Mouse (Mus musculus) MEL (cell line): ENCODE data around the gene Mthfs. TPM values are rescaled to one million over a fixed set of nuclear protein-coding genes. Genes with fewer than 3 reads are reported as not detected.
"Not testable (repeated sequence)": the region's sequence is repeated elsewhere in the genome, so short reads cannot be mapped to it uniquely, and the experiment has no call there.

Experiments used
- DNase-seq: peaks from one replicate; pipeline ENCODE4 v3.0.0; 2011; ENCODE audit warnings: low read depth, low spot score
- H3K27ac ChIP-seq: 2 replicates; pipeline ENCODE4 v1.5.1; 2012; ENCODE audit warnings: low read depth, mild to moderate bottlenecking, control low read depth, low read length, moderate library complexity; ENCODE audit not compliant: control insufficient read depth
- H3K27me3 ChIP-seq, 2 experiments: fragments of 150-350 bp in 1 of 2; sonication (generic) in 1 of 2; 2 replicates each; pipeline ENCODE4 v1.6.1; 2012; ENCODE audit warnings: low read length in 2 of 2, mild to moderate bottlenecking in 2 of 2, improper control_type of control experiment in 1 of 2, moderate library complexity in 1 of 2; ENCODE audit not compliant: insufficient read depth in 2 of 2, control insufficient read depth in 1 of 2
- H3K36me3 ChIP-seq, 2 experiments: 2 replicates each; pipeline ENCODE4 v1.6.1; 2012 to 2014; ENCODE audit warnings: low read length in 2 of 2, improper control_type of control experiment in 1 of 2, inconsistent platforms in 1 of 2, mild to moderate bottlenecking in 1 of 2; ENCODE audit not compliant: insufficient read depth in 2 of 2, control insufficient read depth in 1 of 2
- H3K4me1 ChIP-seq, 2 experiments: fragments of 150-350 bp in 1 of 2; sonication (generic) in 1 of 2; 2 replicates each; pipeline ENCODE4 v1.6.1; 2012; ENCODE audit warnings: low read length in 2 of 2, improper control_type of control experiment in 1 of 2, mild to moderate bottlenecking in 1 of 2; ENCODE audit not compliant: insufficient read depth in 2 of 2, control insufficient read depth in 1 of 2
- H3K4me3 ChIP-seq, 2 experiments: fragments of 150-350 bp in 1 of 2; sonication (generic) in 1 of 2; 2 replicates each; pipeline ENCODE4 v1.5.1; 2012; ENCODE audit warnings: low read depth in 2 of 2, low read length in 2 of 2, mild to moderate bottlenecking in 2 of 2, moderate library complexity in 2 of 2, control low read depth in 1 of 2, improper control_type of control experiment in 1 of 2; ENCODE audit not compliant: control insufficient read depth in 1 of 2, insufficient read depth in 1 of 2
- H3K79me2 ChIP-seq: 2 replicates; pipeline ENCODE4 v1.6.1; 2012; ENCODE audit warnings: mild to moderate bottlenecking, low read length, moderate library complexity; ENCODE audit not compliant: control insufficient read depth, poor library complexity, insufficient read depth
- H3K9ac ChIP-seq: 2 replicates; pipeline ENCODE4 v1.6.1; 2012; ENCODE audit warnings: low read depth, mild to moderate bottlenecking, control low read depth, low read length, moderate library complexity; ENCODE audit not compliant: control insufficient read depth, poor library complexity, severe bottlenecking
- H3K9me3 ChIP-seq: fragments of 150-350 bp; sonication (generic); replicated peaks from 2 replicates; pipeline ENCODE4 v1.6.1; 2012; ENCODE audit warnings: mild to moderate bottlenecking, low read length, improper control_type of control experiment, moderate library complexity; ENCODE audit not compliant: insufficient read depth
- BHLHE40 ChIP-seq: IDR thresholded peaks from 2 replicates; pipeline ENCODE4 v1.6.1; 2012; ENCODE audit warnings: low read depth, mild to moderate bottlenecking, inconsistent platforms, low read length, improper control_type of control experiment, borderline replicate concordance
- CHD1 ChIP-seq: IDR thresholded peaks from 2 replicates; pipeline ENCODE4 v1.6.1; 2012; ENCODE audit warnings: low read depth, mild to moderate bottlenecking, inconsistent platforms, low read length, improper control_type of control experiment
- CHD2 ChIP-seq: IDR thresholded peaks from 2 replicates; pipeline ENCODE4 v1.6.1; 2011; ENCODE audit warnings: low read length, improper control_type of control experiment
- CTCF ChIP-seq, 3 experiments: IDR thresholded peaks in 2 of 3; conservative IDR thresholded peaks in 1 of 3; 2 replicates each; pipeline ENCODE4 v1.5.1; 2011 to 2012; ENCODE audit warnings: low read length in 3 of 3, low read depth in 2 of 3, mild to moderate bottlenecking in 2 of 3, improper control_type of control experiment in 1 of 3, inconsistent platforms in 1 of 3, mixed read lengths in 1 of 3, moderate library complexity in 1 of 3; ENCODE audit not compliant: control insufficient read depth in 1 of 3, insufficient read depth in 1 of 3, poor library complexity in 1 of 3, severe bottlenecking in 1 of 3
- ELF1 ChIP-seq: IDR thresholded peaks from 2 replicates; pipeline ENCODE4 v1.6.1; 2014; ENCODE audit warnings: low read depth, mild to moderate bottlenecking, inconsistent platforms, low read length, improper control_type of control experiment, moderate library complexity
- HCFC1 ChIP-seq: IDR thresholded peaks from 2 replicates; pipeline ENCODE4 v1.6.1; 2012; ENCODE audit warnings: low read depth, mild to moderate bottlenecking, inconsistent platforms, low read length, improper control_type of control experiment, moderate library complexity
- MYC ChIP-seq: IDR thresholded peaks from 2 replicates; pipeline ENCODE4 v1.6.1; 2011; ENCODE audit warnings: low read depth, mild to moderate bottlenecking, low read length, improper control_type of control experiment, moderate library complexity
- POLR2AphosphoS5 ChIP-seq: IDR thresholded peaks from 2 replicates; pipeline ENCODE4 v1.6.1; 2012; ENCODE audit warnings: low read depth, borderline replicate concordance, mild to moderate bottlenecking, inconsistent platforms, low read length, moderate library complexity, mixed read lengths
- RCOR1 ChIP-seq: IDR thresholded peaks from 2 replicates; pipeline ENCODE4 v1.6.1; 2012; ENCODE audit warnings: low read depth, mild to moderate bottlenecking, inconsistent platforms, low read length, improper control_type of control experiment
- UBTF ChIP-seq: IDR thresholded peaks from 2 replicates; pipeline ENCODE4 v1.6.1; 2012; ENCODE audit warnings: low read depth, mild to moderate bottlenecking, inconsistent platforms, low read length, improper control_type of control experiment, moderate library complexity, borderline replicate concordance; ENCODE audit not compliant: insufficient read depth
- USF1 ChIP-seq: IDR thresholded peaks from 2 replicates; pipeline ENCODE4 v1.6.1; 2014; ENCODE audit warnings: low read depth, mild to moderate bottlenecking, inconsistent platforms, low read length, improper control_type of control experiment, moderate library complexity
- USF2 ChIP-seq, 2 experiments: IDR thresholded peaks; 2 replicates each; pipeline ENCODE4 v1.6.1; 2011 to 2012; ENCODE audit warnings: improper control_type of control experiment in 2 of 2, low read length in 2 of 2, borderline replicate concordance in 1 of 2, inconsistent platforms in 1 of 2, low read depth in 1 of 2, mild to moderate bottlenecking in 1 of 2; ENCODE audit not compliant: insufficient read depth in 1 of 2
- ZKSCAN1 ChIP-seq: IDR thresholded peaks from 2 replicates; pipeline ENCODE4 v1.6.1; 2012; ENCODE audit warnings: low read depth, mild to moderate bottlenecking, inconsistent platforms, low read length, improper control_type of control experiment, moderate library complexity
- ZMIZ1 ChIP-seq: IDR thresholded peaks from 2 replicates; pipeline ENCODE4 v1.6.1; 2012; ENCODE audit warnings: low read depth, mild to moderate bottlenecking, inconsistent platforms, low read length, improper control_type of control experiment, moderate library complexity
- ZNF384 ChIP-seq: IDR thresholded peaks from 2 replicates; pipeline ENCODE4 v1.6.1; 2012; ENCODE audit warnings: low read depth, mild to moderate bottlenecking, inconsistent platforms, low read length, improper control_type of control experiment
- polyA plus RNA-seq, 2 experiments: library from polyadenylated mRNA; stranded (reverse) in 1 of 2; unstranded in 1 of 2; fragments of >175 nt in 1 of 2; fragments of >200 nt in 1 of 2; gene quantifications; 2 replicates each; pipeline versions ENCODE4 v1.2.1 to v1.2.4; 2012; ENCODE audit warnings: low replicate concordance in 2 of 2, low read depth in 1 of 2; ENCODE audit not compliant: insufficient read length in 2 of 2, insufficient read depth in 1 of 2, missing spikeins in 1 of 2
- total RNA-seq: library from RNA; depleted of rRNA; stranded (reverse); fragments of 300-350 nt; gene quantifications from 2 replicates; pipeline ENCODE4 v1.2.3, GENCODE M21; 2012

Mthfs gene
- total and polyA plus RNA-seq, 3 experiments = 1.2 to 10.7 TPM; not detected in 1

GRCm38 (mm10) chr9:89226071-89226470 is 15.6 kb downstream of the Mthfs start:
- no peak overlapping the region for H3K9ac ChIP-seq
- H3K4me3 ChIP-seq = no peak overlapping the region
- TF ChIP-seq CHD2 = no peak
- no peak for TF ChIP-seq ZMIZ1
- no peak for TF ChIP-seq RCOR1
- TF ChIP-seq ZNF384 = no peak
- no peak for TF ChIP-seq CHD1
- no peak for TF ChIP-seq BHLHE40
- TF ChIP-seq MYC = no peak
- no peak for TF ChIP-seq ZKSCAN1
- TF ChIP-seq ELF1 = no peak
- TF ChIP-seq USF1 = no peak
- TF ChIP-seq CTCF (IDR thresholded peaks at IDR 0.05 in 2 of 3, conservative IDR thresholded peaks at IDR 0.05 in 1 of 3; ENCODE audit: control insufficient read depth in 1 of 3, insufficient read depth in 1 of 3, low read depth in 2 of 3, low read length in 3 of 3, poor library complexity in 1 of 3, severe bottlenecking in 1 of 3) = no peak
- no peak overlapping the region for H3K27ac ChIP-seq
- DNase-seq = no peak
- H3K9me3 ChIP-seq = no peaks in the 10 kb centered on the region
- H3K79me2 ChIP-seq = no peaks in the 10 kb centered on the region
- H3K27me3 ChIP-seq = no peaks in the 10 kb centered on the region
- H3K4me1 ChIP-seq = no peaks in the 10 kb centered on the region
- no peaks in the 10 kb centered on the region for H3K36me3 ChIP-seq

- no peaks in the 10 kb centered on the region for H3K4me1 ChIP-seq
- H3K27ac ChIP-seq = no peak overlapping the region
- no peak for DNase-seq
- H3K9me3 ChIP-seq = no peaks in the 10 kb centered on the region
- H3K27me3 ChIP-seq = no peaks in the 10 kb centered on the region
- no peak overlapping the region for H3K4me3 ChIP-seq
- H3K79me2 ChIP-seq = no peaks in the 10 kb centered on the region
- TF ChIP-seq POLR2AphosphoS5 (no peak), UBTF (no peak), HCFC1 (no peak), USF1 (no peak), USF2 (IDR thresholded peaks at IDR 0.05; ENCODE audit: borderline replicate concordance in 1 of 2, insufficient read depth in 1 of 2, low read depth in 1 of 2, low read length in 2 of 2) (no peak), BHLHE40 (no peak)
- H3K36me3 ChIP-seq = no peaks in the 10 kb centered on the region
- H3K9ac ChIP-seq = no peak overlapping the region
Observed at GRCm38 (mm10) chr9:89228122-89228521, 17.6 kb downstream of the Mthfs start.

- H3K27ac ChIP-seq, H3K4me3 ChIP-seq, DNase-seq, H3K9ac ChIP-seq, H3K79me2 ChIP-seq, H3K4me1 ChIP-seq, H3K36me3 ChIP-seq, H3K9me3 ChIP-seq, H3K27me3 ChIP-seq: not testable (repeated sequence)
Observed at GRCm38 (mm10) chr9:89230897-89231497, 20.5 kb downstream of the Mthfs start.

GRCm38 (mm10) chr9:89237131-89237530 is 26.7 kb downstream of the Mthfs start:
- H3K36me3 ChIP-seq, H3K4me1 ChIP-seq, H3K27ac ChIP-seq, DNase-seq, H3K4me3 ChIP-seq, H3K27me3 ChIP-seq, H3K79me2 ChIP-seq, H3K9ac ChIP-seq, H3K9me3 ChIP-seq: not testable (repeated sequence)
